Mouse (Mus musculus): ENCODE data around the gene Lnx2.

The Lnx2 gene

DNA sequence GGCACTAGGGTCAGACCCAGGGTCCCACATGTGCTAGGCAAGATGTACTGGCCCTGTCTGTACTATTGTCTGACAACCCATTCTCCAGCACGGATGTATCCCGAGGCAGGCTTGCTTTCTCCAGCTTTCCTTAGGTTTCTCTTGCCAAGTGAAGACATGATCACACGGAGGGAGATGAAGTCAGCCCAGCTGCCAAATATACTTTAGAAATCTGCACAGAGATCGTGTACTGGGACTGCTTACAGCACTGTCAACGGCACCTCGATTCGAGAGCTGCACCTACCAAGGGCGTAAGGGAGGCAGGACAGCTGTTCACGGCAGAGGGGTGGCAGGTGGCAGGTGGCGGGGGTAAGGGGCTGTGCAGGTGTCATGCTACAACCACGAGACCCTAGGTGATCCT, 55.8 kb downstream of the Lnx2 start:
- no peak for DNase-seq (ENCODE audit: low read depth, low spot score)

- DNase-seq (ENCODE audit: low read depth, low spot score) = no peak
Measured at GRCm38 (mm10) chr5:147018761-147019160, 57.6 kb downstream of the Lnx2 start.

DNA sequence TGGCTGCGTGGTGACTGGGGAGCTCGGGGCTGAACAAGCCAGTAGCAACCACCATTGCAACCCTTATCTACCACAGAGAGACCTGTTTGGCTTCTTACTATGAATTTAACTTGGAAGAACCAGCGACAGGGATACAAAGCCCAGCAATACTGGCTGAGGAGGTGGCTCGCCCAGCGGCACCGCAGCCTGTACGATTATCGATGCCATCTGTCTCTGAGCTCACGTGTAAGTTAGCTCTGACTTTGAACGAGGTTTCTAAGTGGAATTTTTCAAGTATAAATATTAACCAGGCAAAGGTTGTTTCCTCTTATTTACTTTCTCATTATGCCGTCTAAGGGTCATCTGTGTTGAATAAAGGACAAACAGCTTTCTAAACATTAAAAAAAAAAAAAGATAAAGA, 58.9 kb downstream of the Lnx2 start:
- DNase-seq (ENCODE audit: low read depth, low spot score) = no peak

- DNase-seq (ENCODE audit: low read depth, low spot score) = no peak
Measured at GRCm38 (mm10) chr5:147016622-147017021, 59.8 kb downstream of the Lnx2 start.

DNA sequence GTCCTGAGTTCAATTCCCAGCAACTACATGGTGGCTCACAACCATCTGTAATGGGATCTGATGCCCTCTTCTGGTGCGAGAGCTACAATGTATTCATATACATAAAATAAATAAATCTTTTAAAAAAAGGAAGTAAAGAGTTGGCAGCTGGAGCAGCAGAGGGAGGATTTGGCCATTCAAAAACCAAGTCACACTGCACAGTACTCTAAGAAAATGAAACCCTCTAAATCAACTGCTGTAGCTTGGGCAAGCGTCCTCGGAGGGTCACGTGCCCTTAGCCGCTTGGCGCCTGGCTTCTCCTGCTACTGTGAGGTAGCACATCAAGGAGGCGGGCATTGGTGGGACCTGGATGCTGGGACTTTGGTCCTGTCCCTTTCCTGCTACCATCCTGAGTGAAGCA, 61.2 kb downstream of the Lnx2 start:
- no peak for DNase-seq (ENCODE audit: low read depth, low spot score)

GRCm38 (mm10) chr5:147013845-147014244, 62.5 kb downstream of the Lnx2 start:
- DNase-seq (ENCODE audit: low read depth, low spot score) = no peak

DNA sequence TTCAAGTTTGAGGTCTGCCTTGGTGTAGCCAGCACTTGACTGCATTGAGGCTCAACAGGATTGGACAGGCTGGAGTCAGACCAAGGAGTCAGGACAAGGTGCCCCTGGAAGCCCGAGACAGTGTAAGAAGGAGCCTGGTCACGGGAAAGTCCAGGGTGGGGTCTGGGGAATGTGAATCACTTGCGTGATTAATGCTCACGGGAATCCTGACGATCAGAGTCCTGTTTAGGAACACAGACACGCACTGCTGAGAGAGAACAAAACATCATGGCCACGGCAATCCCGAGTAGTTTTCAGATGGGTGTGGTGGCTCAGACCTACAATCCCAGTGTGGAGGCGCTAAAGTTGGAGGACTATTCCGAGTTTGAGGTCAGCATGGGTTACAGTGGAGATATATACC, 65.1 kb downstream of the Lnx2 start:
- no peak for DNase-seq (ENCODE audit: low read depth, low spot score)

DNA sequence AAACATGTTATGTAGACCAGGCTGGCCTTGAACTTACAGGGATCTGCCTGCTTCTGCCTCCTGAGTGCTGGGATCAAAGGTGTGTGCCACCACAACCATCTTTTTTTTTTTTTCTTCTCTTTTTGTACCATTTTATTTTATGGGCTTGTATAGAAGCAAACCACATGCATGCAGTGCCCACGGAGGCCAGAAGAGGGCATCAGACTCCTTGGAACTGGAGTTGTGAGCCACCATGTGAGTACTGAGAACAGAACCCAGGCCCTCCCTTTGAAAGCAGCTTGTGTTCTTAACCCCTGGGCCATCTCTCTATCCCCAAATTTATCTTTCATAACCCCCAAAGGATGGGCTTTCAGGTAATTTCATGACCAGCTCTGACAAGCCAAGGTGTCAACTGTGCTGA, 73.1 kb downstream of the Lnx2 start:
- DNase-seq (ENCODE audit: low read depth, low spot score) = no peak

GRCm38 (mm10) chr5:147001312-147001711, 75.1 kb downstream of the Lnx2 start:
- no peak for DNase-seq (ENCODE audit: low read depth, low spot score)

GRCm38 (mm10) chr5:146998802-146999201, 77.6 kb downstream of the Lnx2 start:
- DNase-seq (ENCODE audit: low read depth, low spot score) = no peak

- no peak for DNase-seq (ENCODE audit: low read depth, low spot score)
Measured at GRCm38 (mm10) chr5:146996812-146997211, 79.6 kb downstream of the Lnx2 start.

GRCm38 (mm10) chr5:146994973-146995372, 81.4 kb downstream of the Lnx2 start:
- DNase-seq (ENCODE audit: low read depth, low spot score) = no peak

GRCm38 (mm10) chr5:146993509-146993908, 82.9 kb downstream of the Lnx2 start:
- DNase-seq (ENCODE audit: low read depth, low spot score) = no peak

- no peak for DNase-seq (ENCODE audit: low read depth, low spot score)
Measured at GRCm38 (mm10) chr5:146989051-146989450, 87.3 kb downstream of the Lnx2 start.

- DNase-seq (ENCODE audit: low read depth, low spot score) = no peak
Measured at GRCm38 (mm10) chr5:146987588-146987987, 88.8 kb downstream of the Lnx2 start.

GRCm38 (mm10) chr5:146985725-146986433, 90.5 kb downstream of the Lnx2 start:
- no peak for DNase-seq (ENCODE audit: low read depth, low spot score)

- DNase-seq (ENCODE audit: low read depth, low spot score) = peak; percentile 38
Measured at GRCm38 (mm10) chr5:146983216-146983615, 93.2 kb downstream of the Lnx2 start.

DNA sequence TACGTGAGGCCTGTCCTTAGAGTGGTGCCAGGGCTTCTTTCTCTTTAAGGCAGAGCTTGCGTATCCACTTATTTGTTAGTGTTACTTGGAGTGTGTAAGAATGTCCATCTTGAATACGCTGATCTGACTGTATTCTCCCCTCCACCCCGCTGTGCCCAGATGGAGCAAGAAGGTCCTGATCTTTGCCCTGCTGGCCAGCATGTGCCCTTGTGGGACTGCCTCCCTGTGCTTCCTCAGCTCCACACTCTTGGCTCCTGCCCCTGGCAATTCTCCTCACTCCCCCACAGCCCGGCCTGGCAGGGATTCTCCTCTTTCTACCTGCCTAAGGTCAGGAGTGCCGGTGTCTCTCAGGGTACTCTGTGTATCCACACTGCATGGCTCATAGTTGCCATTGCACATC, 95.0 kb downstream of the Lnx2 start:
- no peak for DNase-seq (ENCODE audit: low read depth, low spot score)

DNA sequence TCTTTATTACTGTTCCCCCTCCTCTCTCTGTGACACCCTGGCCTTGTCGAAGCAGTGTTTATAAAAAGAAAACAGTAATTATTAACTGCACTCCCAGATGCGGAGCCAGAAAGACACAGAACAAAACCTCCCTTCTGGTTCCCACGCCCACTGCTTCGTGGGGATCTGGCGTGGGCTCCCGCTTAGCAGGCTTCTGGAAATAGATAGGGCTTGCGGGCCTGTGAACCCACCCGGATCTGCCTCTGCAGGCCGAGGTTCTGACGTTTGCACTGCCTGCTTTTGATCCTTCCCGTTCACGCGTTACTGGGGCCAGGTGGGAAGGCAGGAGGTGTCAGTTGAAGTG, 101.6 kb downstream of the Lnx2 start:
- DNase-seq (ENCODE audit: low read depth, low spot score) = no peak

DNA sequence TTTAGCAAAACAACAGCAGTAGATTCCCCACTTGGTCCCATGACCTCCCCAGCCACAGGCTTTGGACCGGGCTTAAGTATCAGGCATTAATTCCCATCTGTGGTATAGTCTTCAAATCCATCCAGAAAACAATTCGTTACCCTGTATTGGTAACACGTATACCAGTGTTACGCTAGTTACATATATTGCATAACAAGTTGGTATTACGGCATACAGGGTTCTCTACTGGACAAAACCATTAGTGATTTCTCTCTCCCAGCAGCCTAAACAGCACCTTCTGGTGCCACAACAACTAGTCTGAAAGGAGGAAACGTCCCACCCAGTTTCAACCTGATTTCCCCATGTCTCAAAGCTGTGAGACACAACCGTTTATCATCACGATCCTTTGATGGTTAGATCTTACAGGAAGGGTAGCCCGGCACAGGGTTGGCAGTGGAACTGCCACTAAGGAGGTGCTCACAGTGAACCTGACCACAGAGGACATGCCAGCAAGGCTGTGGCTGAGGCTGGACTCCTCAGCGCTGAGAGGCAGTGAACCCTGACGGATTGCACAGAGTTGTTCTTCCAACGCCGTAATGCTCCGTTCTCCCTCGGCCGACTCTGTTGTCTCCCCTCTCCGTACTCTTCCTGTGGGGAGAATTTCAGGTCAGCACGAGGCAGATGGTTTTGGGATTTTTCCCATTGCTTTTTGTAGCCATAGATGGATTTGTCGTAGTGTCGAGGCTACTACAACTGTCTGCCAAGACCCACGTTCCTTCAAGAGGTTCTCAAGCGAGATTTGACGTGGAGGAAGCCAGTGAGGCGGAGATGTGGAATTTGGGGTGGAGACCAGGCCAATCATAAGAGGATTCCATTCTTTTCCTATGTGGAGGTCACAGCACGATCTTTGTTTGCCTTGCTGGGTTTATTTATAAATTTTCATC, 102.3 kb downstream of the Lnx2 start:
- peak; percentile 62 for DNase-seq (ENCODE audit: low read depth, low spot score)

DNA sequence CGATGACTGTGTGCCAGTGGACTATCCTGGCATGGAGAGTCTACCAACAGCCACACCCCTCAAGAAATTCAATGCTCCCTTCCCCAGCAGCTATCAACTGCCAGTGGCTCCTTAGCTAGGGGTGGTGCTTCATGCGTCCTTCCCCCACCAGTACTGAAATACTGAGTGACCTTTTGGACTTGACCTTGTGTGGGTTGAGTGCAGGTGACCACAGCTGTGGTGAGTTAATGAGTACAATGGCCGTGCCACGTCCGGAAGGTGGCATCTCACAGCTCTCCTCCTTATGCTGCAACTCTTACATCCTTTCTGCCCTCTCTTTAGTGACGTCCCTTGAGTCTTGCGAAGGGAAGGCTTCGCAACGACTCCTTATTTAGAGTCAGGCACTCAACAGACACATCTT, 103.0 kb downstream of the Lnx2 start:
- no peak for DNase-seq (ENCODE audit: low read depth, low spot score)

GRCm38 (mm10) chr5:146971776-146972561, 104.4 kb downstream of the Lnx2 start:
- no peak for DNase-seq (ENCODE audit: low read depth, low spot score)
